Mouse (Mus musculus): Measurements from ENCODE around the gene Fblim1.

GRCm38 (mm10) chr4:141623037-141623436 lies 17.1 kb upstream of the Fblim1 start:
- TF ChIP-seq CTCF (IDR thresholded peaks at IDR 0.05; ENCODE audit: extremely low read depth, insufficient read depth, low read length) (no peak), POLR2A (IDR thresholded peaks at IDR 0.05; ENCODE audit: extremely low read depth, insufficient read depth, low read length) (no peak)

All from cortical plate, adult 2 months (tissue).